22 mouse cellular contexts compared by ENCODE assay signal in the genomic region with DNA sequence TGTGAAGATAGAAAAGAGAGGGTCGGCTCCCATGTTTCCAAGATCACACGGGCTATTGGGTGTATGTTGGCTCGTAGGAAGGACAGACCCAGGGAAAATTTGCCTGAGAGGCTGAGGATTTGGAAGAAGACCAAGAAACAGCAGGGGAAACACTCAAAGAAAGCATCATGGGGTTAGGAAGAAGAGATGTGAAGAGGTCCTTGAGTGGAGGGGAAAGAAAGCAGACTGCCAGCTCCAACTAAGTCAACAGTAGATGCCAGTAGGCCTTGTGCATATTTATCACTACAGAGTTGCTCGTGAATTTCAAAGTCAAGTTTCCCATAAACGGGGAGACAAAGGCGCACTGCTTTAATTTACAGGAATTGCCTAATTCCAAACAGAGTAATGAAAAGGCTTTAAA.
"Had no signal": no experiment of that assay in that cellular context is flagged by ENCODE, and none has a peak within 500 bp of the region (broad histone marks: within the 10 kb centered on the region; RNA-seq: fewer than 3 reads in every experiment).

No protein-coding gene starts in this region.

- H3K4me2 ChIP-seq: heart, embryonic 13.5 days; heart, embryonic 15.5 days; hindbrain, embryonic 13.5 days; hindbrain, embryonic 15.5 days; limb, embryonic 13.5 days; limb, embryonic 15.5 days had no signal

- H3K9ac ChIP-seq: forebrain, postnatal 0 days; heart, embryonic 13.5 days; heart, embryonic 15.5 days; hindbrain, embryonic 13.5 days; hindbrain, embryonic 15.5 days; limb, embryonic 13.5 days; limb, embryonic 15.5 days had no signal

- H3K36me3 ChIP-seq: heart, embryonic 10.5 days; heart, embryonic 13.5 days; heart, embryonic 15.5 days; hindbrain, embryonic 13.5 days; hindbrain, embryonic 15.5 days; limb, embryonic 13.5 days; limb, embryonic 15.5 days had no signal

- ATAC-seq: forebrain, postnatal 0 days; hindbrain, postnatal 0 days; intestine, embryonic 16.5 days had no signal

- DNase-seq: forebrain, postnatal 0 days; gastrocnemius, postnatal 14 days; gastrocnemius, postnatal 36 days; heart, adult 18-20 months; heart, postnatal 14 days; heart, postnatal 36 days; kidney, adult 11 months; kidney, adult 8-10 months; kidney, postnatal 10 days; kidney, postnatal 36 days; layer of hippocampus, adult 9-11 months; layer of hippocampus, postnatal 36 days; left cerebral cortex, postnatal 4 days had no signal

- H3K4me1 ChIP-seq: hindbrain, embryonic 13.5 days; hindbrain, embryonic 15.5 days; limb, embryonic 13.5 days; limb, embryonic 15.5 days had no signal

- H3K4me3 ChIP-seq: heart, embryonic 10.5 days; heart, embryonic 13.5 days; heart, embryonic 15.5 days; hindbrain, embryonic 13.5 days; hindbrain, embryonic 15.5 days; limb, embryonic 13.5 days; limb, embryonic 15.5 days had no signal

- H3K27ac ChIP-seq: heart, embryonic 10.5 days; heart, embryonic 13.5 days; heart, embryonic 15.5 days; hindbrain, embryonic 13.5 days; hindbrain, embryonic 15.5 days; hindbrain, postnatal 0 days; limb, embryonic 13.5 days; limb, embryonic 15.5 days had no signal

- H3K27me3 ChIP-seq: heart, embryonic 13.5 days; heart, embryonic 15.5 days; hindbrain, embryonic 13.5 days; hindbrain, embryonic 15.5 days; limb, embryonic 13.5 days; limb, embryonic 15.5 days had no signal

- H3K9me3 ChIP-seq: heart, embryonic 10.5 days; heart, embryonic 13.5 days; heart, embryonic 15.5 days; hindbrain, embryonic 13.5 days; hindbrain, embryonic 15.5 days; limb, embryonic 15.5 days had no signal
